Mouse (Mus musculus) thymus, postnatal 0 days (tissue): ENCODE results near the gene Sv2c. TPM values are rescaled to one million over a fixed set of nuclear protein-coding genes. Genes with fewer than 3 reads are reported as not detected.

ENCODE experiments used
- DNase-seq: peaks from one replicate; pipeline ENCODE4 v3.0.0-alpha.2; 2015; ENCODE audit warnings: low spot score
- polyA plus RNA-seq: library from polyadenylated mRNA; unstranded; fragments of >200 nt; fragmentation: Nextera tagmentation; extraction: Ambion mirVana; gene quantifications from 2 replicates; pipeline ENCODE4 v1.2.1, GENCODE M21; 2015

Sv2c gene
- polyA plus RNA-seq, 1 experiment from 2014 or later = 1.1 TPM

- DNase-seq = no peak
Measured at GRCm38 (mm10) chr13:95948394-95948793, 184.0 kb downstream of the Sv2c start.

- DNase-seq = peak; percentile 24
Measured at GRCm38 (mm10) chr13:95945937-95946507, 186.4 kb downstream of the Sv2c start.

DNA sequence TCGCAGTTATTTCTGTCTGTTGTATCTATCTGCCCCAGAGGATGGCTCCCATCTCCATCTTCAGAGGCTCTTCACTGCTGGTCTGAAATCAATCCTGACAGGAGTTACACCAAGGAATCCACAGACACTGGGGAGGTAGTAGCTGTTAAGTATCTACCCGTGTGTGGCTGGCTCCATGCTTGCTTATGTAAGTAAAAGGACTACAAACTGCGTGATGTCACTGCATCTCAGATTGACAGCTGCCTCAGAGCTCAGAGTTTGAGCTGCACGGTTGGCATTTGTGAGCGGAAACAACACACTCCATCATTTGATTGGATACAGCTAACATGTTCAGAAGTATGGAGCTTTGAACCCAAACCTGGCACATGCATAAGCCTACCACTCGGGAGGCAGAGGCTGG, 187.8 kb downstream of the Sv2c start:
- DNase-seq = no peak

DNA sequence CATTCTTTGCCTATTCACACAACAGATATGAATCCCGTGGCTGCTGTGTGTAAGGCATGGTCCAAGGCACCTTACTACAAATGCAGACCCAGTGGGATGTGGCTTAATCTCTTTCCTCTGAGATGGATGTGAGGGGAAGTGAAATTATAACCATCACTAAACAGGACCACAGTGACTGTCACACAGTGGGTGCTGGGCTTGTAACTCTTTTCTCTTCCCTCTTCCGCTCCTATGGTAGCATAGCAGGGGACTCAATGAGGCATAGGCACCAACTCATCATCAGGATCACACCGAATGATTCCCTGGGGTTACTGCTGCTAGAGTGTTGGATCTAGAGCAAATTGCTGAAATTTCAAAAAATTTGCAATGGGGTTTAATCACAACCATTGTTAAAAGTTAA, 188.5 kb downstream of the Sv2c start:
- DNase-seq = no peak

- peak; percentile 46 for DNase-seq
Measured at GRCm38 (mm10) chr13:95942587-95942986, 189.8 kb downstream of the Sv2c start.

- DNase-seq = no peak
Measured at GRCm38 (mm10) chr13:95941861-95942260, 190.5 kb downstream of the Sv2c start.

- no peak for DNase-seq
Measured at GRCm38 (mm10) chr13:95940811-95941210, 191.6 kb downstream of the Sv2c start.

DNA sequence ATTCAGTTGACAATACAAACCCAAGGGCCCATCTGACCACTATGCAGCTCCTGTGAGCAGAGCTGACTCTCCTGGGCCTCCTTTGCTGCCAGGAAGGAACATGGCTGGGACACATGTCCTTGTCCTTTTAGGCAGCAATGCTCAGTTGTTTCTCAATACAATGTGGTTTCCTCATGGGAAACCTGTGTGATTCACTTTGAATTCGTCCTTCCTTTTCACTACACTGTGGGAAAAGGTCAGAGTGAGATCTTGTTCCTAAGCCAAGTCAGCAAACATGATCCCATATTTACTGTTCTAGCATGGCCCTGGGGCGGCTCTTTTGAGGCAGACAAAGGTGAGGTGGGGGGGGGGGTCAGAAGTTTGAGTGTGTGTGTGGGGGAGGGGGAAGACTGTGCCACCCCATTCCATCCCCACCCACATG, 208.2 kb downstream of the Sv2c start:
- no peak for DNase-seq

DNA sequence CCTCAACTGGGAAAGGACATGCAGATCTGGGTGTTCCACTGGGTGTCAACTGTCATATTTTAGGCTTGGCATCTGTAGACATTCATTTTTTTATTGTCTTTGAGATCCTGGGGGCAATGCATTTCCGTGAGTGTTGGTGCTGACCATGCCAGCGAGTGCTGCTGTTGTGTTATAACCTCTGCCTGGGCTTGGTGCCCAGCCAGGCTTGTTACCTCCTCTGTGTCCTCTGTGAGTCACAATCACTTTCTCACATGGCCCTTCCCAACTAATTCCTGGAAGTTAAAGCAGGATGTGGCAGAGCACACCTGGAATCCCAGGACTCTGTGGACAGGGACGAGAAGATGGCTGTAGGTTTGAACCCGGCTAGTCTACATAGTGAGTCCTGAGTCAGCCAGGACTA, 209.8 kb downstream of the Sv2c start:
- no peak for DNase-seq

DNA sequence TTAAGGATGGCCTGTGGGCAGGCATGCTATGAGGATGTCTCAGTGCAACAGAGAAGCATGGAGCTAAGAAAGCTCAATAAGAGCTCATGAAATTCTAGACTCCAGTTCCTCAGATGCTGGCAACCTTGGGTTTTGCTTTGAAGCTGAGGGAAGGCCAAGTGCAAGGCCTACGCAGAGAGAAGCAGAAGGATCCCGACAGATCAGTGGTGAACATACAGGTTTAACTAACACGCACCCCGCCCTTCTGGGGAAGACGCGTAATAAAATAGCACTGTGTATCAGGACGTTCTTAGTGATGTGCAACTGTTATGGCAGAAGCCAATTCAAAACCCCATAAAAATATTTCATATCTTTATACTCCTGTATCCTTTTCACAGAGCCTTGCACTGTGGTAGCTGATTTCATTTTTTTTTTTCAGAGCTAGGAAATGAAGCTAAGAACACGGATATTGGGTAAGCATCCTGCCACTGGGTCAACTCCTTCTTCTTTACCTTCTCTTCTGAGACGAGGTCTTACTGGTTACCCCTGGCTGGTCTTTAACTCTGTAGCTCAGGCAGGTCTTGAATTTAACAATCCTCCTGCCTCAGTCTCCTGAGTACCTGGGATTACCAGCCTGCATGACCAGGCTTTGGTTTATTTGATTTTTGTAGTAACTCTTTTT, 213.6 kb downstream of the Sv2c start:
- DNase-seq = no peak

DNA sequence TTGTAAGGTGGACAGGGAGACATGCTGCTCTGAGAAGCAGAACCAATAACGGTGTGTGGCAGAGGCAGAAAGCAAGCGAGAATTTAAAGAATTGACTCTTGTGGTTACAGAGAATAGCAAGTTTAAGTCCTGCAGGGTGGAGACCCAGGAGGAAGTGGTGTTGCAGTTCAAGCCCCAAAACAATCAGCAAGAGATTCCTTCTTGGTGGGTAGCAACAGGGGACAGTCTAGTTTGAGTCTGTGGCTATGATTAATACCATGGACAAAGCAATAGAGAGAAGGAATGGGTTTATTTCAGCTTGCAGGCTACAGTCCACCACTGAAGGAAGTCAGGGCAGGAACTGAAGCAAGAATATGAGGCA, 219.4 kb downstream of the Sv2c start:
- DNase-seq = no peak

- no peak for DNase-seq
Measured at GRCm38 (mm10) chr13:95912157-95913045, 220.0 kb downstream of the Sv2c start.

DNA sequence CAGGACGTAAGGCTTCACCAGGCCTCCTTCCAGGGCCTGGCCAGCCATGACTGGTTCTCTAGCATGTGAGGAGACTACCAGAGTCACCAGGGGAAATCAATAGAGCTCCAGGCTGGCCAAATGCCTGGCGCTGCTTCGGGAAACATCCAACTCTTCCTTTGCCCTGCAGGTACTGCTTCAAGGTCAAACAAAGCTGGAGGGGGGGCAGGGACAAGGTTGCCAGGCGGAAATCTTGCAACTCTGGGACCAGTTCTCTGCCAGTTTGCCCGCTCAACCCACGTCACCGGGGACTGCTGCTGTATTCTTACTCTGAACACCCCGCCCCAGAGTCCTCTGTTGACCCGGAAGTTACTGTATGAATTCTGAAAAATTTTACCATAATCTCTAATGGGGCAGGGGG, 222.1 kb downstream of the Sv2c start:
- DNase-seq = no peak

- DNase-seq = no peak
Measured at GRCm38 (mm10) chr13:95909244-95909643, 223.1 kb downstream of the Sv2c start.

Other genes with a start within 250 kb of the Sv2c start
- gene Iqgap2, start 240.7 kb downstream of the Sv2c start, polyA plus RNA-seq = 10.1 and 12.7 TPM in 2 replicates
- gene Gm20075, start 51.2 kb downstream of the Sv2c start, polyA plus RNA-seq = 28.4 and 29.3 TPM in 2 replicates
- not detected in 2 replicates for gene Gm17190, start 50.5 kb downstream of the Sv2c start, polyA plus RNA-seq